In genomic region chr4:21695638-21696254, GRCm38 (mm10) we compare ENCODE assay signal across 9 mouse cellular contexts. TPM values are rescaled to one million over a fixed set of nuclear protein-coding genes. Genes with fewer than 3 reads are reported as not detected.
DNase-seq lines count a peak whose midpoint lies in the region; ATAC-seq lines count a peak whose summit lies in the region.
"Had no signal": no experiment of that assay in that cellular context is flagged by ENCODE, and none has a peak within 500 bp of the region (broad histone marks: within the 10 kb centered on the region; RNA-seq: fewer than 3 reads in every experiment).

No protein-coding gene starts in this region.

- 25% methylated on average over 7 of the region's 7 CpGs for WGBS in forebrain, embryonic 13.5 days

- no peak for DNase-seq in frontal cortex, postnatal 25 days (ENCODE audit: low spot score in 2 of 2)
- DNase-seq in c-Kit-negative CD71-positive TER-119-positive erythroid progenitor cells, embryonic 14.5 days (ENCODE audit: low read depth, low spot score): peak; percentile 12
- peak; percentile 45 for DNase-seq in kidney, postnatal 14 days
- DNase-seq in spleen, postnatal 4 days (ENCODE audit: low spot score in 2 of 2): peak; percentile 38 to 78

- no peak overlapping the region for H3K4me2 ChIP-seq in forebrain, embryonic 13.5 days

- no peaks in the 10 kb centered on the region for H3K4me1 ChIP-seq in forebrain, embryonic 13.5 days

- H3K27ac ChIP-seq in forebrain, embryonic 13.5 days: no peak overlapping the region

- H3K36me3 ChIP-seq in forebrain, embryonic 13.5 days (ENCODE audit: poor library complexity, severe bottlenecking): no peaks in the 10 kb centered on the region

- no peak overlapping the region for H3K9ac ChIP-seq in forebrain, embryonic 13.5 days

- peaks cover 69% of the 10 kb centered on the region for H3K27me3 ChIP-seq in forebrain, embryonic 13.5 days

- no peak overlapping the region for H3K4me3 ChIP-seq in forebrain, embryonic 13.5 days

- peak; percentile 84 for ATAC-seq in frontal cortex, adult (ENCODE audit: low TSS enrichment)
- peak; percentile 88 for ATAC-seq in CD4-positive, CD25-positive, alpha-beta regulatory T cell, adult 4 months
- ATAC-seq in forebrain, embryonic 13.5 days: peak; percentile 74
- peak; percentile 95 for ATAC-seq in megakaryocyte-erythroid progenitor cell, adult 5-6 weeks (replicated peaks; ENCODE audit: low FRiP score, low TSS enrichment, poor library complexity, severe bottlenecking)

- no peaks in the 10 kb centered on the region for H3K9me3 ChIP-seq in forebrain, embryonic 13.5 days (replicated peaks)

RNA-seq across cellular contexts. Expression of gene Prdm13, which starts 10.0 kb away (rescaled TPM):
- under 1 TPM in 1 of 2 experiments, not detected in 1; 0.26 TPM for polyA plus RNA-seq in CD4-positive, CD25-positive, alpha-beta regulatory T cell, adult 4 months (2017; shearing (Covaris generic))
- polyA plus RNA-seq in forebrain, embryonic 13.5 days (2015; fragmentation: Nextera tagmentation; extraction: Ambion mirVana): 0.38 and 0.46 TPM in 2 replicates
- not detected in 2 replicates for total RNA-seq in megakaryocyte-erythroid progenitor cell, adult 5-6 weeks (2014; fragmentation: Nextera tagmentation)
- not detected in 2 replicates for total RNA-seq in megakaryocyte-erythroid progenitor cell, adult 5-6 weeks (2017)
- polyA plus RNA-seq: large intestine, adult 2 months had no signal

RNA-seq across cellular contexts. Expression of gene Ccnc, which starts 31.8 kb away (rescaled TPM):
- 10 to 100 TPM; 40.5 to 51.1 TPM for polyA plus RNA-seq in CD4-positive, CD25-positive, alpha-beta regulatory T cell, adult 4 months (2017; shearing (Covaris generic))
- 68.8 and 72.1 TPM in 2 replicates for polyA plus RNA-seq in forebrain, embryonic 13.5 days (2015; fragmentation: Nextera tagmentation; extraction: Ambion mirVana)
- 27.5 and 28.5 TPM in 2 replicates for total RNA-seq in megakaryocyte-erythroid progenitor cell, adult 5-6 weeks (2014; fragmentation: Nextera tagmentation)
- total RNA-seq in megakaryocyte-erythroid progenitor cell, adult 5-6 weeks (2017): 38.9 and 41.7 TPM in 2 replicates

Comparison
In these comparisons a context has a peak if more than half of its experiments do, and no peak if none do; other contexts are left out.
1. DNase-seq: peak in c-Kit-negative CD71-positive TER-119-positive erythroid progenitor cells, embryonic 14.5 days (single experiment), kidney, postnatal 14 days (single experiment) and spleen, postnatal 4 days (2 of 2); none in frontal cortex, postnatal 25 days (0 of 2).
2. Peak in every context shown above with its lines, with median percentiles within 50 percentile points of each other: ATAC-seq.